Mouse (Mus musculus) layer of hippocampus, adult 2 months (tissue): ENCODE data around the gene Ptprd. TPM values are rescaled to one million over a fixed set of nuclear protein-coding genes. Genes with fewer than 3 reads are reported as not detected.

Source experiments
- DNase-seq, 2 experiments: peaks; one replicate each; pipeline ENCODE4 v3.0.0; 2022; ENCODE audit warnings: low spot score in 2 of 2
- H3K27ac ChIP-seq: fragments of 200-600 bp; 2 replicates; pipeline ENCODE4 v1.8.1; 2022
- H3K4me3 ChIP-seq: fragments of 200-600 bp; 2 replicates; pipeline ENCODE4 v1.8.1; 2022; ENCODE audit warnings: mild to moderate bottlenecking
- CTCF ChIP-seq: fragments of 200-600 bp; conservative IDR thresholded peaks from 2 replicates; pipeline ENCODE4 v1.8.1; 2022; ENCODE audit warnings: antibody characterized with exemption, mild to moderate bottlenecking, moderate library complexity
- total RNA-seq, 2 experiments: library from RNA; stranded (reverse); gene quantifications; 2 replicates each; pipeline ENCODE4 v1.2.3; 2021

Ptprd gene
- total RNA-seq, 2 experiments from 2014 or later: 153 to 172 TPM

DNA sequence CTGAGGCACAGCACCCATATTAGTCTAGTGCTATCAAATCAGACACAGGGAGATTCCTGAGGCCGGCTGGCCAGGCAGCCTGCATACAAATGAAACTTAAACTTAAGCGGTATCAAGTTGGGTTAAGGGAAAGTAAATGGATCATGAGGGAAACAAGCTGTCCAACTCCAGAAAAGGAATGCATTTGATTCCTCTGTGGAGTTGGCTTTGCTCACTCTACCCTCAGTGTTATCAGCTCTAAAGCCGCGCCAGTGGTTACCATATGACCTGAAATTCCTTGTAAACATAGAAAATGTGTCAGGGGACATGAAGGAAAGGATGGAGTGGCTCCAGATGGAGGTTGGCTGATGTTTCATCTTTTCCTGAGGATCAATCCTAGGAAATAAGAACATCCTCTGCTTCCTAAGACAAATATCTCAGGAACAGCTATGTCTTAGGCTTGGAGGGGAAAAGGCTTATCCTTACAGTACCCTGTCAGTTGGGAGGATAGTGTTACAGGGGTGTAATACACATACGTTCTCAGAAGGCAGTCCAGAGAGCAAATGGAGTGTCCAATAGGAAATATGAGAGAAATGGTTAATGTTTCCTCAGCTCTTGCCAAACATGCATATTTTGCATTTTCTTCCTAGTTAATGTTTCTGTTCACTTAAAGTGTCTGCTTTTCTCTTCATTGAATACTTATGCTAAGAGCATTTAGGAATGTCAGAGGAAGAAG lies 697.7 kb downstream of the Ptprd start:
- no peak for TF ChIP-seq CTCF
- Histone ChIP-seq H3K27ac (no peak overlapping the region), H3K4me3 (no peak overlapping the region)
- no peak for DNase-seq

DNA sequence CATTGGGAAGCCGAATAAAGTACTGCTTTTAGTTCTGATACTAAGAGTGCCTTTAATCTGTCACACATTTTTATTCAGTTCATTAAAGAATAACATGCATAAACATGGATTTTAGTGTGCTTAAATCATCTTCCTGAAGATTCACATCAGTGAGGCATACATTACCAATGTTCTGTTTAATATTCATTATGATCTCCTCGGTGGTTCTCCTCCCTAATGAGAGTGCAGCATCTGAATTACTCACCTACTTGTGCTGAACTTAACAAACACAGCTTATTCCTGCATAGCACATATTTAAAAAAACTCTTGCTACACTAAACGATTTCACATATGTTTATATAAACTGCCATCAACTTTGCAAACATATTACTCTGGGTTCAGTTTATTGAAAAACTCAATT lies 698.7 kb downstream of the Ptprd start:
- no peak overlapping the region for H3K27ac ChIP-seq
- H3K4me3 ChIP-seq: no peak overlapping the region
- DNase-seq: no peak
- TF ChIP-seq CTCF: no peak

DNA sequence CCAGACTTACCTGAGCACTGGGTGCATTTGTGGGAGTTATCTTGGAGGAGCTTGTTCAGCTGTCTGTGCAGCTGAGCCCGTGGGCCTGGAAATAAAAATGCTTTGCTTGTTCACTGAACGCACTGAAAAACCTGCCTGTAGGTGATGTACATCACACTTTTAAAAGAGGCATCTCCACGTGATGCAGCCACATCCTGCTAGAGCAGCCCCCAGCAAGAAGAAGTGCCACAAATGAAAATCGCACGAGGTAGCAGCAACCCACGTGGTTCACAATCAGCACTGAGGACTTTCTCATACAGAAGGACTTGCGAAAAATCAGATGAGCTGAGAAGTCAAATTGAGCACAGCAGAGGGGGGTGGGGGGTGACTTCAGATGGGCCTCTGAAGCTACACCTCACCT lies 757.7 kb downstream of the Ptprd start:
- TF ChIP-seq CTCF: no peak
- no peak overlapping the region for H3K4me3 ChIP-seq
- DNase-seq: no peak
- no peak overlapping the region for H3K27ac ChIP-seq

DNA sequence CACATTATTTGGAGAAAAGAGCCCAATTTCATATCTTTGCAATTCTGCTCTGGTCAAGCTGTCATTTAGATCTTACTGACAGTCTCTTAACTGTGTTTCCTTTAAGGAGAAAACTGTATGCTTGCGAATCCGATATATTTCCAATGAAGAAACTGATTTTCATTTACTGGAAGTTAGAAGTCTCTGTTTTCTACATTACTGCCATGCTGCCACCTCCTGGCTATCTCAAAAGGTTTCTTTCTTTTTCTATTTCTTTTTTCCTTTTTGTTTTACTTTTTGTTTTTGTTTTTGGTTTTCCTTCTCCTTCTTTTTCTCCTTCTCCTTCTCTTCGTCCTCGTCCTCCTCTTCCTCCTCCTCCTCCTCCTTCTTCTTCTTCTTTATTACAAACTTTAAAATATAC lies 812.6 kb downstream of the Ptprd start:
- no peak overlapping the region for H3K4me3 ChIP-seq
- DNase-seq: no peak
- TF ChIP-seq CTCF: peak; percentile 74

DNA sequence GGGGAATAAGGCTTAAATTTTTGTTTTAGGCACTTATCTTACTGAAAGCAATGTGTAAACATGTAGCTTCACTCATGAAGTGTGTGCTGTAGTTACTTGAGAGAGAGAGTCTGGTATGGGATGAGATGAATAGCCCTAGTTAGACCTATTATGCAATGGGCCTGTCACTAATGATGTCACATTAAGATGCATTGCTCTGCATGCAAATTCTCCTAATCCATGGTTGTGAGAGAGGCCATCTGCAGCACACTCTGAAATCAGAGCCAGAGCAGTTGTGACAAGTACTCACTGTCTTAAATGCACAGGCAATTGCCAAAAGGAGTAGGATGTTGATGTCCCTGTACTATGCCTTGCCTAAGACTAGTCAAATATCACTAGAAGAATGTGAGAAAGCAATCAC lies 850.0 kb downstream of the Ptprd start:
- no peak for DNase-seq
- no peak for TF ChIP-seq CTCF
- no peak overlapping the region for H3K27ac ChIP-seq
- H3K4me3 ChIP-seq: no peak overlapping the region

More for the DNA sequence above, 812.6 kb downstream of the Ptprd start:
- no peak overlapping the region for H3K27ac ChIP-seq

DNA sequence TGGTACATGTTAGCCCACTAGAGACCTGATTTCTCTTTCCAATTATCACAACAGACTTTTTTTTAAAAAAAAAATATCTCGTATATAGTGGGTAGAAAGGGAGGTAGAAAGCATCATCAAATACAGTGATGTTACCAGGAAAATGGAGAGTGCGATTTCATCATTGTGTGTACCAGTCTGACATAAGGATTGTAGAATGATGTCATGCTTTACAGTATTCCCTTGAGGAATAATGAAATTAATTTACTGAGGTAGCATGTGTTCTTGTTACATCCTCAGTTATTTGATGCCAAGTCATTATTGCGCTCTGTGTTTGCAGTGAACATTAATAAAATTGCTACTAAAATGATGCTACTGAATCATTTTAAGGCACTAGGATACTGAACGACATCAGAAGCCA lies 884.6 kb downstream of the Ptprd start:
- no peak for DNase-seq
- Histone ChIP-seq H3K27ac (no peak overlapping the region), H3K4me3 (no peak overlapping the region)
- TF ChIP-seq CTCF: no peak

DNA sequence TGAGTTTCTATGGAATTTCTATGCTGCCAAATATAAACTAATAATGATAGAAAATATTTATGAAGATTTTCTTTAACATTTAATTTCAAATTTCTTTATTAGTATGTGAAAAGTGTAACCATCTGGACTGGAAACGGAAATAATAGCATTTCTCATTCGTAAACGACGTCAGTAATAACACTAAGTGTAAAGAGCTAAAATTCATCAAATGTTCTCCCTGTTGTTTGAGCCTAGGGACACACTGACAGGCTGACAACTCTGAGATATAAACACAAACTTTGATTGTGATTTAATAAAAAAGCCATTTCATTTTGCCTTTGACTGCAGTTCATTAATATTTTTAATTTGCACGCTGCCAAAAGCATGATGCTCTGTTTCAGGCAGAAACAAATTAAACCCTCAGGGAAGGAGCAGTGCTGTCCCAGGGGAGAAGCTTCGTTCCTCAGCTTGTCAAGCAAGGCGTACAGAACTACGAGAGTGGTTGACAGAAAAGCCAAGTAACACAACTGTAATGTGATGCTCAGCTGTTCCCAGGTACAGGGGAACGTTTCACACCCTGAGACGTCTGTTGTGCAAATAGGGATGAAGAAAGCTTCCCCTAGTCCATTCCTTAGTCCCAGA lies 894.6 kb downstream of the Ptprd start:
- H3K27ac ChIP-seq: no peak overlapping the region
- TF ChIP-seq CTCF: no peak
- no peak overlapping the region for H3K4me3 ChIP-seq
- DNase-seq: no peak

DNA sequence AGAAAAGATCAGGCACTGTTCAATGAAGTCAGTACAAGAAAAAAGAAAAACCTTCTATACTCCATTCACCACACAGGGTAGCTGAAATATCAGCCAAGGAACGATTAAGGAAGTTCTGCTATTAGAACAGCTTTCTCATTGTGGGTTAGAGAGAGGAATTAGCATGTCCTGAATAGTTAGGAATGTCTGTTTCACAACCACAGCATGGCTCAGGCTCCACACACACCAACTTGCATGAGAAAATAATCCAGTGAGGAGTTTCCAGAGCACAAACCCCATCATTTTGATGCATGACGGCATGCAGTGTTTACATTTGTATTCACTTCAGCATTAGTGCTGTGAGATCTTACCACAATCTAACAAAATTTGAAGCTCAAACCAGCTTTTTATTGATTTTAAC lies 895.1 kb downstream of the Ptprd start:
- no peak for TF ChIP-seq CTCF
- no peak overlapping the region for H3K4me3 ChIP-seq
- H3K27ac ChIP-seq: no peak overlapping the region
- no peak for DNase-seq

DNA sequence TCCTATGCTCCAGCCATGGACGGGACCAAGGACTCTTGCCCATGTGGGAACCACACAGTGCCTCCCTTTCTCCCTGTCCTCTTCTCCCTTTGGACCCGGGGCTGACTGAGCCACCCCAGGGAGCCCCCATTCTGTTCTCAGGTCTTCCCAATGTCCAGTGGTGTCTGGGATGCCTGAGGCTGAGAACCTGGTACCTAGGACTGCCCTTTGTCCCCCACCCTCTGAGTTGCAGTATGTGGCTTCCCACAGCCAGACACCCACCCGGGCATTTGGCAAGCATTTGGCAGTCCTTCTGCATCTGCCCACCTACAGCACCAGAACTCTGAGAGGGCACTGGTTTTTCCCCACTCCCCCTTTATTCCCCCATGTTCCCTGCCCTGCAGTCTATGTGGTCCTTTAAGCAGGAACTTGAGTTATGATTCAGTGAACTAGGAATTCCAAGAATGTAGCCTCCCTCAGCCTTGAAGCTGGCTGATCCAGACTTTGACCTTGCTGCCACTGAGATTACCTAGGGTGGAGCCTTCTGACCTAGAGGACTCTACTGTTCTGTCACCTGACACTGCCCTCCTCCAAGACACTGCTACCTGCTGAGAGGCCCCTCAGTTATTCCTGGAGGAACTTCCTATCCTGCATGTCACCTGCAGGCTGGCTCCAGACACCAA lies 901.5 kb downstream of the Ptprd start:
- H3K27ac ChIP-seq: no peak overlapping the region
- no peak for DNase-seq
- no peak overlapping the region for H3K4me3 ChIP-seq
- TF ChIP-seq CTCF: no peak

DNA sequence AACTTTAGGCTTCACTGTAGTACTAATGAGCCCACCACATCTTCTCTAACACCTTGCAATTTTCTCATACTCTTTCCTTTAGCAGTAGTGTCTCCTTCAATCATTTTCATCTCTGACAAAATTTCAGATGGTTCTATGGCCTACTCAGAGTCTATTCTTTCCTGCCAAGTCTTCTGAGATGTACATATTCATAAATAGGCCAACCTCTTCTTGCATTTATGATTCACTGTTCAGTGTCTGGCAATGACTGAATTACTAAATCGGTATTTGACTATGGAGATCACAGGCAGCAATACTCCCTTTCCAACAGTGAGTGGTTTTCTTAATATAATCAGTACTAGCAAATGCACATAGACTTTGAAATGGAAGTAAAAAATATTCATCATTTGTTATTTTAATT lies 928.3 kb downstream of the Ptprd start:
- no peak for DNase-seq
- no peak overlapping the region for H3K4me3 ChIP-seq

DNA sequence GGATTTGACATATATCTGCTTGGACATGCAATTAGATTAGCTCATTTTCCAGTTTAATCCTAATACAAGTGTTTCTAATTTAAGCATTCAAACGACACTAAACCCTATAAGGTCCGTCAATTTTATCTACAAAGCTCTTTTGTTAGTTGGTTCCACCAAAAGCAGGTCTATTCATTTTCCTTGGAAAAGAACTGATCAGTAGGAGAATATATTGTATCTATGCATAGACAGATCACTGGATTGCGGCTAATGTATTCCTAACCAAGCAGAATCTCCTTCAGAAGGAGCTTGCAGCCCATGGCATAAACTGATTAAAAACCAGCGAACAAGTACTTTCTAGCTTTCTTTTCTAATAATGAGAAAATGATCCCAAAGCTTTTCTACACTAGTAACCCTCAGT lies 933.8 kb downstream of the Ptprd start:
- TF ChIP-seq CTCF: no peak
- Histone ChIP-seq H3K27ac (no peak overlapping the region), H3K4me3 (no peak overlapping the region)
- DNase-seq: no peak

More for the DNA sequence above, 928.3 kb downstream of the Ptprd start:
- TF ChIP-seq CTCF: no peak
- H3K27ac ChIP-seq: no peak overlapping the region

DNA sequence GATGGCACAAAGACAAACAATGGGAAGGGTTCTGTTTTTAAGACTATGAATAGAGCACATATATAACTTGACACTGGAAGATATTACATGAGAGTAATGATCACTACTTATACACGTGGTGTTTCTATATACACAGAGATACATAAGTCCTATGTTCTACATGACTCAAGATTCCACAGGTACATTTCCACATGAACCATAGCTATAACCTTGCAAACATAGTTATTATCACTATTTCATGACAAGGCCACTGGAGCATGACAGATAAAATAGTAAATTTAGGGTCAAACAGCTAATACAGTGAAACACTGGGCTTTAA lies 951.8 kb downstream of the Ptprd start:
- Histone ChIP-seq H3K27ac (no peak overlapping the region), H3K4me3 (no peak overlapping the region)
- no peak for DNase-seq
- TF ChIP-seq CTCF: no peak

DNA sequence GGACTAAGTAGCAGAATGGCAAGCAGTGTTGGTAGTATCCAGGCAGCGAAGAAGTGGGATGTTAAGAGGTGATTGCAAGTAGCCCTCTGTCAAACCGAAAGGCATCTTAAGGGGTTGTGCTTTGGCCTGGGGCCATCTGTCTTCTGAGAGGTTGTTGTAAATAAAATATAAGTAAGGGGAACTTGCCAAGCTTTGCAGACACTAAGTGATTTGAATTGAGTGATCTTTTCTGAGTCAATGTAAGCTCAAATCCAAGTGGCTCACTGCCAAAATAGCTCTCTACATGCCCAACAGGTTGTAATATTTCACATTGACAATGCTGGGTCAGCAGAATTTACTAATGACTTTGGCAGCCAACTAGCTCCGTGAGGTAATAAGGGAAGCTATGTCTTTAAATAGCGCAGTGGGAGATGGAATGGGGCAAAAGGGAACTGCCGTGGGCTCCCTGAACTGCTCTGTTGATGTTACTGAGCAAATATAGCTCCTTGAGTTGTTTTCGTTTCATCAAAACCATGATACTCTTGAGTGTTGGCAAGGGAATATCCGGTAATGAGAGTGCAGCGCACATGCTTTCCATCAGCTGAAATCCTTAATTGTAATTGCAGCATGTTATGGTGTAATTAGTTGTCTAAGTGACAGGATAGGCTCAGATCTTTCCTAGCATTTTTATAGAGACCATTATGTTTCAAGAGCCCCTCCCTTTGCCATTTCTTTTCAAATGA lies 952.4 kb downstream of the Ptprd start:
- DNase-seq: no peak
- TF ChIP-seq CTCF: no peak
- H3K4me3 ChIP-seq: peak overlapping the region; percentile 13; the same call in 1 of the 2 replicates
- no peak overlapping the region for H3K27ac ChIP-seq
